Mouse (Mus musculus): ENCODE data around the gene Slc22a1. TPM values are rescaled to one million over a fixed set of nuclear protein-coding genes. Genes with fewer than 3 reads are reported as not detected.

The Slc22a1 gene
- total and polyA plus RNA-seq, 3 experiments: 0.64 to 1.1 (median 0.76) TPM

DNA sequence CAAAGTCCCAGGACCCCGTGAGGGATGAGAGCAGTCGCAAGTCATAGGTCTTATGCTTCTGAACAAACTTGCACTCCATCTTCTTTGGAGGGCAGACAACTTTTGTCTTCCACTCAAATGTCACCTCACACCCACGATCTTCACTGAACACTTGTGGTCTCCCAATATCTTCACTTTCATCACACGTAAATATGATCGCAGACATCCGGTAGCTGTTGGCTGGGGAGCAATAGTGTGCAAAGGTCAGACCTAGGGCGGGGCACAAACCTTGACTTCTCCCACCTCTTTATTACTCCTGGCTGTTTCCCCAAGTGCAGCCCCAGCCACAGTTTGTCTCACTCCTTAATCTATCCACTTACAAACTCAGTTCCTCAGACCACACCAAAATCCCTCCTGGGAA is 16.3 kb upstream of the Slc22a1 start:
- H3K36me3 ChIP-seq (replicated peaks in 1 of 2; ENCODE audit: control insufficient read depth in 1 of 2, insufficient read depth in 1 of 2, low read length in 1 of 2): peaks cover 79 to 96% of the 10 kb centered on the region in 2 experiments
- no peak for DNase-seq (ENCODE audit: extremely low read depth)
- in situ Hi-C loops (cut with MboI; ENCODE audit: low pct_ligation_motif_present, low pct_unique_long_range_greater_than_20kb, low sequenced_read_pairs) (no loop called here), dilution Hi-C loops (cut with MboI; ENCODE audit: extremely low pct_ligation_motif_present, extremely low pct_unique_long_range_greater_than_20kb, low sequenced_read_pairs) (no loop called here)
- H3K27me3 ChIP-seq (replicated peaks): no peaks in the 10 kb centered on the region
- H3K9ac ChIP-seq (ENCODE audit: insufficient read depth, low read depth): no peak overlapping the region
- H3K27ac ChIP-seq (ENCODE audit: insufficient read depth, low read depth): no peak overlapping the region
- TF ChIP-seq MXI1 (IDR thresholded peaks at IDR 0.05; ENCODE audit: low read depth, low read length) (no peak), TBP (conservative IDR thresholded peaks at IDR 0.05; ENCODE audit: low read depth, low read length) (no peak), POLR2A (IDR thresholded peaks at IDR 0.05; ENCODE audit: low read depth, low read length) (no peak), GABPA (IDR thresholded peaks at IDR 0.05; ENCODE audit: insufficient replicate concordance, low read depth, low read length) (no peak), MYC (IDR thresholded peaks at IDR 0.05; ENCODE audit: low read depth, low read length) (no peak)
- no peaks in the 10 kb centered on the region for H3K4me1 ChIP-seq (ENCODE audit: control insufficient read depth in 1 of 2, insufficient read depth in 2 of 2)
- no peaks in the 10 kb centered on the region for H3K79me2 ChIP-seq (replicated peaks; ENCODE audit: control insufficient read depth, extremely low read depth, insufficient read depth, poor library complexity, severe bottlenecking)
- H3K9me3 ChIP-seq (replicated peaks; ENCODE audit: low read length): no peaks in the 10 kb centered on the region
- no peak overlapping the region for H3K4me3 ChIP-seq (replicated peaks in 1 of 3; ENCODE audit: low read depth in 2 of 3, low read length in 2 of 3, poor library complexity in 1 of 3)
- H3K4me2 ChIP-seq (ENCODE audit: insufficient read depth, low read depth, poor library complexity, severe bottlenecking): no peak overlapping the region

DNA sequence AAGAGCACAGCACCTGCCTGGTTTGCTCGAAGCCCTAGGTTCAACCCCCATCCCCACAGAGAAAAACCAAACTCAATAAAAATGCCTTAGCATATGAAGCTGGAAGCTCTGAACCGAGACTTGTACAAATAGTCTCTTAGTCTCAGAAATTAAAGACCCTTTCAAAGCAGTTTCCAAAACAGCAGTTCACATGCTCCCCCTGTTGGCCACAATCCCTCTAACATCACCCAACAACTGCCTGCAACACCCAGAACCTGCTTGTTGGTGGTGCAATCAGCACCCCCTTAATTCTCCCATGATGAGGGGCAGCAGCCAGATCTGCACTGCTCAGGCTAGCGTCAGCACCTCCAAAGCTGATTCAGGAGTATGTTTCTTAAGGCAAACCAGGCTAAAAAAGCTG is 13.9 kb upstream of the Slc22a1 start:
- Histone ChIP-seq H3K79me2 (replicated peaks; ENCODE audit: control insufficient read depth, extremely low read depth, insufficient read depth, poor library complexity, severe bottlenecking) (no peaks in the 10 kb centered on the region), H3K9me3 (replicated peaks; ENCODE audit: low read length) (no peaks in the 10 kb centered on the region), H3K4me2 (ENCODE audit: insufficient read depth, low read depth, poor library complexity, severe bottlenecking) (no peak overlapping the region), H3K27me3 (replicated peaks) (no peaks in the 10 kb centered on the region), H3K4me3 (replicated peaks in 1 of 3; ENCODE audit: low read depth in 2 of 3, low read length in 2 of 3, poor library complexity in 1 of 3) (no peak overlapping the region), H3K9ac (ENCODE audit: insufficient read depth, low read depth) (no peak overlapping the region), H3K36me3 (replicated peaks in 1 of 2; ENCODE audit: control insufficient read depth in 1 of 2, insufficient read depth in 1 of 2, low read length in 1 of 2) (peaks cover 84 to 99% of the 10 kb centered on the region in 2 experiments), H3K4me1 (ENCODE audit: control insufficient read depth in 1 of 2, insufficient read depth in 2 of 2) (no peaks in the 10 kb centered on the region), H3K27ac (ENCODE audit: insufficient read depth, low read depth) (no peak overlapping the region)
- in situ Hi-C loops (cut with MboI; ENCODE audit: low pct_ligation_motif_present, low pct_unique_long_range_greater_than_20kb, low sequenced_read_pairs) (no loop called here), dilution Hi-C loops (cut with MboI; ENCODE audit: extremely low pct_ligation_motif_present, extremely low pct_unique_long_range_greater_than_20kb, low sequenced_read_pairs) (no loop called here)
- peak; percentile 19 for DNase-seq (ENCODE audit: extremely low read depth)
- peak in 1 of 2 experiments; percentile 55; a peak in 2 of 4 replicates for TF ChIP-seq CTCF (conservative IDR thresholded peaks at IDR 0.05 in 1 of 2, IDR thresholded peaks at IDR 0.05 in 1 of 2; ENCODE audit: low read depth in 2 of 2, low read length in 2 of 2)
- peak; percentile 37 for TF ChIP-seq RAD21 (IDR thresholded peaks at IDR 0.05; ENCODE audit: low read depth, low read length)
- TF ChIP-seq SMC3 (IDR thresholded peaks at IDR 0.05; ENCODE audit: low read depth, low read length): peak; percentile 37
- TF ChIP-seq NRF1 (IDR thresholded peaks at IDR 0.05; ENCODE audit: low read depth, low read length): no peak
- TF ChIP-seq EP300 (IDR thresholded peaks at IDR 0.05; ENCODE audit: low read length): no peak

DNA sequence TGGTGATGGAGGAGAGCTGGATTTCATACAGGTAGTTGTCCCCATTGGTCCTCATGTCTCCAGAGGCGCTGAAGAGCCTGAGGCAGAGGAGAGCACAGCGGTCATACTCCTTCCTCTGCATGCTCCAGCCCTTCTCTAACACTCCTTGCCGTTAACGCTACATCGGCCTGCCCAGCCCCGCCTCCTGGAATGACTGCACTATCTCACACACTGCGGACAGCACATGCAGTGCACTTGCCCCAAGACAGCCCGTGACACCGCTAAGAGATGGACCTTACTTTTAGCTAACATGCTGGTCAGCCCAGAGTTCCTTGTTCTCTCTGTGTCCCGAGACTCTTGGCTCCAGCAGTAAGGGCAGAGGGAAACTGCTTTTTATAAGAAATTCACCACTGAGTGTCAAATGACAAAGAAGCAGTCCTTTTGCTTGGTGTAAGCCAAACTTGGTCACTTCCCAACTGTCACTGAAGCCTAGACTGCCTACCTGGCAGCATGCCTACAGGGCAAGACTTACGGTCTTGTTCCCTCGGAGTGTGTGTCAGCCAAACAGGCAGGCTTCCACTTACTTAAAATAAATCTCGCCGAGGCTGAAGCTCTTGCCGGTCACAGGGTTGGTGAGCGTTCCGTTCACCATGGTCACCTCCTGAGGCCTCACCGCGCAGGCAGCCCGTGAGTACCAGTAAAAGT is 12.9 kb upstream of the Slc22a1 start:
- Histone ChIP-seq H3K4me2 (ENCODE audit: insufficient read depth, low read depth, poor library complexity, severe bottlenecking) (no peak overlapping the region), H3K36me3 (replicated peaks in 1 of 2; ENCODE audit: control insufficient read depth in 1 of 2, insufficient read depth in 1 of 2, low read length in 1 of 2) (peaks cover 83 to 99% of the 10 kb centered on the region in 2 experiments)

More for the DNA sequence above, 12.9 kb upstream of the Slc22a1 start:
- Histone ChIP-seq H3K79me2 (replicated peaks; ENCODE audit: control insufficient read depth, extremely low read depth, insufficient read depth, poor library complexity, severe bottlenecking) (no peaks in the 10 kb centered on the region), H3K9me3 (replicated peaks; ENCODE audit: low read length) (no peaks in the 10 kb centered on the region), H3K27ac (ENCODE audit: insufficient read depth, low read depth) (no peak overlapping the region), H3K9ac (ENCODE audit: insufficient read depth, low read depth) (no peak overlapping the region), H3K4me3 (replicated peaks in 1 of 3; ENCODE audit: low read depth in 2 of 3, low read length in 2 of 3, poor library complexity in 1 of 3) (no peak overlapping the region), H3K27me3 (replicated peaks) (no peaks in the 10 kb centered on the region), H3K4me1 (ENCODE audit: control insufficient read depth in 1 of 2, insufficient read depth in 2 of 2) (no peaks in the 10 kb centered on the region)
- dilution Hi-C loops (cut with MboI; ENCODE audit: extremely low pct_ligation_motif_present, extremely low pct_unique_long_range_greater_than_20kb, low sequenced_read_pairs) (no loop called here), in situ Hi-C loops (cut with MboI; ENCODE audit: low pct_ligation_motif_present, low pct_unique_long_range_greater_than_20kb, low sequenced_read_pairs) (no loop called here)
- DNase-seq (ENCODE audit: extremely low read depth): no peak
- TF ChIP-seq RAD21 (IDR thresholded peaks at IDR 0.05; ENCODE audit: low read depth, low read length): no peak
- TF ChIP-seq POLR2AphosphoS2 (IDR thresholded peaks at IDR 0.05; ENCODE audit: low read depth, low read length): no peak
- no peak for TF ChIP-seq NRF1 (IDR thresholded peaks at IDR 0.05; ENCODE audit: low read depth, low read length)
- no peak for TF ChIP-seq E2F4 (IDR thresholded peaks at IDR 0.05; ENCODE audit: insufficient replicate concordance, low read depth, low read length)
- no peak for TF ChIP-seq POLR2A (IDR thresholded peaks at IDR 0.05; ENCODE audit: low read depth, low read length)

Measured in CH12.LX (cell line).